Mouse (Mus musculus) heart, postnatal 25 days (tissue): Measurements from ENCODE around the gene Cdhr2. TPM values are rescaled to one million over a fixed set of nuclear protein-coding genes. Genes with fewer than 3 reads are reported as not detected.
A peak's percentile ranks its signal among the peaks of the same experiment; 100 is the strongest.

Source experiments
- DNase-seq: peaks from one replicate; pipeline ENCODE4 v3.0.0; 2022; ENCODE audit warnings: low spot score
- intact Hi-C: fragments of 180-260 bp; cut with DNase I; formaldehyde crosslinking; loops from one replicate; pipeline ENCODE4 v1.15.1; 2025
- total RNA-seq, 2 experiments: library from RNA; stranded (reverse); gene quantifications; 2 replicates each; pipeline ENCODE4 v1.2.3; 2021

Cdhr2 gene
- total RNA-seq, 2 experiments from 2014 or later, result not detected

DNA sequence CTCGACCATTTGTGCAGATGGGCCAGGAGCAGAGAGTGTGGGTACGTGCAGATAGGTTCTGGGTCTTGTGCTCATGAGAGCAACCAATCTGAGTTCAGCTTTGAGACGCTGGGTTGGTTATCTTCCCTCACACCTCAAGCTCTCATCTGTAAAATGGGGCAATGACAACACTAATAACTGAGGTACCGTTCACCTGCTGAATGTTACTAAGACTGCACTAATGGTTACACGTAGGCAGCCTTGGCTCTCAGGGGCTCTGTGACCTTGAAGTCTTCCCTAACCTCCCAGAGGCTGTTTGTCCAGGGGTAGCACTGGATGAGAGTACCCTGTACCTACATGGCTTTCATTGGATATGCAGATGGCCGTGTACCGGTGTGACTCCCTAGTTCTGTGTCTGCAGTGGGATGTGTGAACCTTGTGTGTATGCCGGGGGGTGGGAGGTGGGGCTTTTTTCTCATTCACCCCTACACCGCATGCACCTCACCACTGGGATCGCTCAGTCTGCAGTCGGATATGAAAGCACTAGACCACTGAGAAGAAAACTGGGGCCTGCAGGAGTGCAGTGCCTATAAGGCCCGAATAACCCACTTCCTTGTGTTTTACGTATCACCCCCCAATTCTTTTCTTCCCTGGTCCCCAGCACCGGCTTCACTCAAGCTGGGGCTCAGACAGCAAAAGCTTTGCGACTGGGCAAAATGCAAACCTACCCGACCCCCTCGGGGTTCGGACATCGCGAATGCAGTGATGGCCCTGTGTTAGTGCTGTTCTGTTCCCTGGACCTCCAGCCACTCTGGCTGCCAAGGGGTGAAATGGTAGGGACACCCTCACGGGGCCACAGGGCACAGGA, 8.3 kb upstream of the Cdhr2 start:
- DNase-seq, result no peak
- intact Hi-C loops, result no loop called here

DNA sequence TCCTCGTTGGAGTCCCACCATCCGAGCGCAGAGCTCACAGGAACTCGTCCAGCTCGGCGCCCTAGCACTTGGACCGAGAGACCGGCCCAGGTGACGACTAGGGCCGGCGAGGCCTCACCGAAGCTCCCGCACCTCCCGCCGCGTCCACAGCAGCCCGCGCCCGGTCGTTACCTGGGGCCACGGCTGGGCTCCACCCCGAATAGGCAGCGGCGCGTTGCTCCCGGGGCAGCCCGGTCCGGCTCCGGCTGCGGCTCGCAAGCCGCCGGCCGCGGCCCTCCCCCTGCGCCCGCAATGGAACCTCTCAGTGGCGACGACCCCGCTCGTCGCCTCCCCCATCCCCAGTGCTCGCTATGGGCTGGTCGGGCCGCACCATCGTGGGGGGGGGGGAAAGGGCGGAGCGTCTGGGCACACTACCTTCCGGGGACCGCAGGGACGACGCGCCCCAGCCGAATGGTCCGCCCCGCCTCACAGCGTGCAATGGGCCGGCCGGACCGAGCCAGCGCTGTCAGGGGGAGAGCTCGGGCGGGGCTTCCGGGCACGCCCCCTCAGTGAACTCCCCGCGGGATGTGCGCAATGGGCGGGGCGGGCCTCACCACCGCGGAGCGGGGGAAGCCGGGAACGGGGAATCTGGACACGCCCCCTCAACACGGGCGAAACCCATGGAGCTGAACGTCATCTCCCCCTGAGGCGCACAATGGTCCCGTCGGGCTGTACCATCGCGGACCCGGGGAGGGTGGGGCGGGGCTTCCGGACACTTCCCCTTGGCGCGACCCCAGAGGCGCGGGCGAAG, 7.5 kb upstream of the Cdhr2 start, which contains the start of gene Rnf44:
Gene Rnf44 (minus strand): TSS at position 350 of the 790 bp plus-strand sequence.
- intact Hi-C loops, result no loop called here
- DNase-seq, result peak; percentile 99

- intact Hi-C loops, result loop anchor here (5.0 kb wide), 1 partner anchor 227 kb away; the partner anchor contains the start of gene Thoc3
- DNase-seq, result peak; percentile 83
These were observed 6.8 kb upstream of the Cdhr2 start for GRCm38 (mm10) chr13:54694348-54695060.

DNA sequence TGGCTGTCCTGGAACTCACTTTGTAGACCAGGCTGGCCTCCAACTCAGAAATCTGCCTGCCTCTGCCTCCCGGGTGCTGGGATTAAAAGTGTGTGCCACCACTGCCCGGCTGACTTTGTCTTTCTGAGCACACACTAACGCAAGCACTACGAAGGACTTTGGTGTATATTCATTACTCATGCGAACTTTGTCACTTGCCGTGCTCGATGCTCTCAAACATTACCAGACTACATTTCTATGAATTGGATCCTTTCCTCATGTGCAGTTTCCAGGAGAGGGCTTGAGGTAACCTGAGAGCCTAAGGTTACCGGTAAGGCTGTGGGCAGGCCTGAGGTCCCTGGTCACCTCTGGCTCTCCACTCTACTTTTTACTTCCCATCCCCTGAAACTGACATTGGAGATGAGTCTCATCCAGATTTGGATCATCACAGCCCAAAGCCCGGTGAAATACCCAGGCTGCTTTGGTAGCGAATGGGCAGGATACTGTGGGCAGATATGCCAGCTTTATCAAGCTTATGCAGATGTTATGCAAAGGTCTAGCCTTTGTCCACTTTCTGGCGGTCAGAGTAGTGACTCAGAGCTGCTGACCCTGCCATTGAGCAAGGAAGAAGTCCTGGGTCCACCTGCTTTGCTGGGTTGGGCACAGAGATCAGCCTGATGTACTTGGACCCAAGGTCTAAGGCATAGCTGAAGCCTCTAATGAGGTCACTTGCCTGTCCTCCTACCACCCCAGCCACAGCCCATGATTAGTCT, 5.6 kb upstream of the Cdhr2 start:
- no peak for DNase-seq
- intact Hi-C loops, result loop anchor here (5.0 kb wide), 1 partner anchor 228 kb away; the partner anchor contains the start of gene Thoc3

DNA sequence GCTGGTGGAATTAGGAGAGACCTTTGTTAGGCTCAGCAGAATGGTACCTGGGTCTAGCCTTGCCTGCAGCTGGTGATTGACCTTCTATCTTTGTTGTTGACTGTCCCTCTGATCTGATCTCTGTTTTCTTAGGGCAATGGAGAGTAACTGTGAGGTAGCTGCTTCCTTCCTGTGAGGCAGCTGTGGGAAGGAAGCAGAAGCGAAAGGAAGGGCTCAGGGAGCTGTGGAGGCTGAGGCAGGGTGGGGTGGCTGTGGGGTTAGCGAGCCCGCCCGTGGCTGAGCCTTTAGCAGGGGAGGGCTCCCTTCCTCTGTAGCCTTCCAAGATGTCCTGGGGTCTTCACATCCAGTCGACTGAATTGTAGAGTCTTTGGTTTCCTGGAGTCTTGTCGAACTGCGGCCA, 1.2 kb downstream of the Cdhr2 start:
- no peak for DNase-seq
- intact Hi-C loops, result no loop called here

DNA sequence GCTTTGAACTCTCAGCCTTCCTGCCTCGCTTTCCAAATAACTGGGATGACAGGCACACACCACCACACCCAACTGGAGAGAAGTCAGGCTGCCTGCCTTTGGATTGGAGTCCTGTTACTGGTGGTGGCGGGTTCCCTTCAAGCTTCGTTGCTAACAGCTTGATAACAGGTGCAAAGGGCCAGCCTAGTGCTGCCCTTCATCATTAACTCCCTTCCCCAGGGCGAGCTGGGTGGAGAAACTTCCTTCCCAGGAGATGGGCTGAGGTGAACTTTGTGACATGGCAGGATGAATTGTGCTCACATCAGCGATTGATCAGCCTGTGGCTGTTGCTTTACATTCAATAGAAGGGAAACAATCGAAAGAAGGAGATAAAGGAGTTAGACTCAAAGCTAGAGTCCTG, 3.6 kb downstream of the Cdhr2 start:
- intact Hi-C loops, result no loop called here

GRCm38 (mm10) chr13:54710866-54711265, 9.6 kb downstream of the Cdhr2 start:
- intact Hi-C loops, result no loop called here
- no peak for DNase-seq

More for the DNA sequence above, 3.6 kb downstream of the Cdhr2 start:
- no peak for DNase-seq

GRCm38 (mm10) chr13:54714393-54714792, 13.1 kb downstream of the Cdhr2 start:
- intact Hi-C loops, result no loop called here
- DNase-seq, result no peak

DNA sequence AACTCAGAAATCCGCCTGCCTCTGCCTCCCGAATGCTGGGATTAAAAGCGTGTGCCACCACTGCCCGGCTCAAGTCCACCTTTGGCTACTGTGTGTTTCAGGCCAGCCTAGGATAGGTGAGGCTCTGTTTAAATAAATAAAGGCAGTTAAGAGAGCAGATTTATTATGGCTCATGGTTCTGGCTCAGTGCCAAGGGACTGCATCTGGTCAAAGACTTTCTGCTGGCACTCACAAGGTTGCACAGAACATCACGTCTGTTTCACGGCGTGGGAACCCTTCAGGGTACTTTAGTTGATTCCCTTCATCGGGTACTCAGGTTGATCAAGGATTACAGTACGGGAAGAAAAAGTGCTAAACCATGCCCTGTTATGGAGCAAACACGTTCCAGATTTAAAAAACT, 13.7 kb downstream of the Cdhr2 start:
- intact Hi-C loops, result no loop called here
- DNase-seq, result no peak

DNA sequence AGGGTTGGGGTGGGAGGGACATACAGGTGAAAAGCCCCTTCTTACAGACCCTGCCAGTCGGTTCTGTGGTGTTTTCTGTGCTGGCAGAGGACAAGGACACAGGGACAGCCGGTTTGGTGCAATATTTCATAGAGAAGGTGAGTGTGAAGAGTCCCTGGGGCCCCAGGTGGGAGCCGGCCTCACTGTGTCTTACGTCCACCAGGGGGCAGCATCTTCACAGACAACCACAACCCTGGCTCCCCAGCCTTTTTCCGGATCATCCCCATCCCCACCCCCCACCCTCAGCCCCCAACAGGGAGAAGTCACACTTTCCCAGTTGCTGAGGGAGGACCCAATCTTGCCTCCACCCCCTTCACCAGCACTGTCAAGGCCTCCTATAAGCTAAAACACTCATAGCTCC, 15.7 kb downstream of the Cdhr2 start:
- intact Hi-C loops, result no loop called here
- DNase-seq, result no peak

- no peak for DNase-seq
- intact Hi-C loops, result no loop called here
These were observed 21.9 kb downstream of the Cdhr2 start for GRCm38 (mm10) chr13:54723143-54723542.

GRCm38 (mm10) chr13:54726131-54726530, 24.9 kb downstream of the Cdhr2 start:
- DNase-seq, result no peak
- intact Hi-C loops, result no loop called here

DNA sequence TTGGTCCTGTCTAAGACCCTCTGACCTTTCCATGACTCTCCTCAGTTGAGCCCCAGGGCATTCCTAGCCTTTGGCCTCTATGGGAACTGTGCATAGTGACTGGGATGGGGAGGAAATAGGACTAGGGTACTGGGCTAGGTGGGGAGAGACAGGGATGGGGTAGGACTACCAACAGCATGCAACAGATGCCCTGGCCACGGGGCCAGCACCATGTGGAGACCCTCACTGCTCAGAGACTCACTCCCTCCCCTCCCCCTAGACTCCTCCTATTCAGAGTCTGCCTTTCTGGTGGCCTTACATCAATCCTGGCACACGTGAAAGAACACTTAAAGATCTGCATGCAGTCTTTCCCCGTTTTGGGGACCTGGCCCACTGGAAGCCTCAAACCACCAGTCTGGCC, 35.7 kb downstream of the Cdhr2 start:
- DNase-seq, result no peak
- intact Hi-C loops, result no loop called here

GRCm38 (mm10) chr13:54737488-54738212, 36.4 kb downstream of the Cdhr2 start:
- DNase-seq, result no peak
- intact Hi-C loops, result no loop called here

- no peak for DNase-seq
- intact Hi-C loops, result no loop called here
These were observed 36.9 kb downstream of the Cdhr2 start for GRCm38 (mm10) chr13:54738213-54738601.

- no peak for DNase-seq
- intact Hi-C loops, result no loop called here
These were observed 44.8 kb downstream of the Cdhr2 start for GRCm38 (mm10) chr13:54746110-54746509.

- intact Hi-C loops, result no loop called here
- DNase-seq, result no peak
These were observed 45.6 kb downstream of the Cdhr2 start for GRCm38 (mm10) chr13:54746896-54747295.

DNA sequence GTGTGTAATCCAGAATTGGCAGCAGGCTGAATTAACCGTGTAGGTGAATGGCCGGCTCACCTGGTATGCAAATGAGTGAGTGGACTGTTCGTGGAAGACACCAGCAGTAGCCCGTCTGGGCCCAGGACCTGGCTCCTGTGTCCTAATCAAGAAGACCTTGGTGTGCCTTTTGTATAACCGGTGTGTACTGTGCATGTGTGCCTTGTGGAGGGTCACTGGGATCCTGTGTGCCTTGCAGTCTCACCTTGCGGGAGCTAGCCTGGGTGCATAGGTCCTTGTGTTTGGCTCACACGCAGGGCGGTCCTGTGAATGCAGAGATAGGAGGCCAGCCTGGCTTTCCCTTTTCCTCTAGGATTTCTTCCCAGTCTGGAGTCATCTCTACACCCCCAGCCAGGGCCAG, 46.9 kb downstream of the Cdhr2 start:
- no peak for DNase-seq

DNA sequence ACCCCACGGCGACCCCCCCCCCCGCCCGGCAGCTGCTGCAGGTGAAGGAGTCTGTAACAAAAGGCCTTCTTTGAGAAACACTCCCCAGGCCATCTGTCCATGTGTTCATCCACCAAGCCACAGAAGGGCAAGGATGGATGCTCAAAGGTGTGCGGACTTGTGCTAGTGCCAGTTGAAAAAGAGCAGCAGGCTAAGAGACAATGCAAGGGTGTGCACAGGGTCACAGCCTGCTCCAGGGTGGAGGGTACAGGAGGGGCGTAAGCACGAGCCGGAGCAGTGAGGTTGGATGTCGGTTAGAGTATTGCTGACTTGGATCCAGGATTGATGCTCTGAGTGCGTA, 47.4 kb downstream of the Cdhr2 start:
- intact Hi-C loops, result no loop called here
- no peak for DNase-seq

More for the DNA sequence above, 46.9 kb downstream of the Cdhr2 start:
- intact Hi-C loops, result no loop called here
